Mouse (Mus musculus) forebrain, embryonic 10.5 days (tissue): ENCODE results near the gene Fezf1. TPM values are rescaled to one million over a fixed set of nuclear protein-coding genes. Genes with fewer than 3 reads are reported as not detected.

Experiments used
- DNase-seq: peaks from one replicate; pipeline ENCODE4 v3.0.0-alpha.2; 2017; ENCODE audit warnings: low spot score; ENCODE audit errors: extremely low spot score
- H3K27ac ChIP-seq: fragments of 300-500 bp; sonication (generic); 2 replicates; pipeline ENCODE4 v1.5.1; 2016; ENCODE audit warnings: mild to moderate bottlenecking
- H3K27me3 ChIP-seq: fragments of 300-500 bp; sonication (generic); 2 replicates; pipeline ENCODE4 v1.6.1; 2016; ENCODE audit warnings: mild to moderate bottlenecking; ENCODE audit not compliant: poor library complexity, severe bottlenecking
- H3K36me3 ChIP-seq: fragments of 300-500 bp; sonication (generic); replicated peaks from 2 replicates; pipeline ENCODE4 v1.6.1; 2016; ENCODE audit warnings: mild to moderate bottlenecking, moderate library complexity
- H3K4me1 ChIP-seq: fragments of 300-500 bp; sonication (generic); 2 replicates; pipeline ENCODE4 v1.6.1; 2016
- H3K4me3 ChIP-seq: fragments of 300-500 bp; sonication (generic); 2 replicates; pipeline ENCODE4 v1.5.1; 2016; ENCODE audit warnings: mild to moderate bottlenecking, moderate library complexity
- H3K9me3 ChIP-seq: fragments of 300-500 bp; sonication (generic); 2 replicates; pipeline ENCODE4 v1.6.1; 2016; ENCODE audit warnings: mild to moderate bottlenecking, moderate library complexity
- WGBS: fragments of 180-500 bp; shearing (Covaris S2); methylation state at CpG from one replicate; pipeline ENCODE4 v1.1.7; 2016; 5-methylcytosine and 5-hydroxymethylcytosine counted together
- polyA plus RNA-seq: library from polyadenylated mRNA; unstranded; fragments of >200 nt; fragmentation: Nextera tagmentation; extraction: Ambion mirVana; gene quantifications from 2 replicates; pipeline ENCODE4 v1.2.1, GENCODE M21; 2016

The Fezf1 gene
- polyA plus RNA-seq, 1 experiment from 2014 or later = 35.1 TPM

DNA sequence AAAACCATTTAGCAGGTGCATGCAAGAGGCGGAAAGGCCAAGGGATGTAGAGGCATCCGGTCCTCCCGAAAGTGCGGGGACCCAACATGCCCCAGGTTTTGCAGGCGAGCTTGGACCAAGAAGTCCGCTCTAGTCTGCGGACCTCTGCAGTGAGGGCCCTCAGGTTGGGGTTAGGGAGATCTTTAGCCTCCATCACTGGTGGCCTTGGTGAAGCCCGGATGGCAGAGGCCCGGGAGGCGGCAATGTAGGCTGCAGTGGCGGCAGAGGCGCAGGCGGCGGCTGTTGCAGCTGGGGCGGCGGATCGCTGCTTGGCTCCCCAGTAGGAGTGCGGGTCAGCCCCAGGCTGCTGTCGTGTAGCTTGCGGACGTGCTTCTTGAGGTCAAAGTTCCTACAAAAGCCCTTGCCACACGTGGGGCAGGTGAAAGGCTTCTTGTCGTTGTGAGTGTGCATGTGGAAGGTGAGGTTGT is 2.6 kb downstream of the Fezf1 start:
- DNase-seq = peak; percentile 62
- peaks cover 100% of the 10 kb centered on the region for H3K27me3 ChIP-seq
- peak overlapping the region; percentile 99 for H3K27ac ChIP-seq
- no peaks in the 10 kb centered on the region for H3K9me3 ChIP-seq
- peaks cover 8% of the 10 kb centered on the region for H3K36me3 ChIP-seq
- peak overlapping the region; percentile 81 for H3K4me3 ChIP-seq
- 2% methylated on average over 23 of the region's 23 CpGs for WGBS
- H3K4me1 ChIP-seq = peaks cover 72% of the 10 kb centered on the region

DNA sequence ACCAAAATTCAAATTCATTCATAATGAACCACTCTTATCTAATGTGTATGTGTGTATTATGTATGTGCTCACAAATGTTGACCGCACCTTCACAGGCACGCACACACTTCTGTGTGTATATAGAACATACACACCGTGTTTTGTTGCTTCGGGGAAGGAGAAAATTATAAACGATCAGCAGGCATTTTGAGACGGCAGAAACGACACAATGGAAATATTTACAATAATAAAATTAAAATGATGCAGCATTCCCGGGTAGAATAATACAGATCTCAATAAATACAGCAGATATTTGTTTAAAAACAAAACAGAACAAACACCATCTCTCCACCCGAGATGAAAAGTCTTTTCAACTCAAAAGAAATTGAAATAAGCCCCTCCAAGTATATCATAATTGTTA is 3.0 kb downstream of the Fezf1 start:
- H3K36me3 ChIP-seq = peaks cover 8% of the 10 kb centered on the region
- H3K27ac ChIP-seq = peak overlapping the region; percentile 99

DNA sequence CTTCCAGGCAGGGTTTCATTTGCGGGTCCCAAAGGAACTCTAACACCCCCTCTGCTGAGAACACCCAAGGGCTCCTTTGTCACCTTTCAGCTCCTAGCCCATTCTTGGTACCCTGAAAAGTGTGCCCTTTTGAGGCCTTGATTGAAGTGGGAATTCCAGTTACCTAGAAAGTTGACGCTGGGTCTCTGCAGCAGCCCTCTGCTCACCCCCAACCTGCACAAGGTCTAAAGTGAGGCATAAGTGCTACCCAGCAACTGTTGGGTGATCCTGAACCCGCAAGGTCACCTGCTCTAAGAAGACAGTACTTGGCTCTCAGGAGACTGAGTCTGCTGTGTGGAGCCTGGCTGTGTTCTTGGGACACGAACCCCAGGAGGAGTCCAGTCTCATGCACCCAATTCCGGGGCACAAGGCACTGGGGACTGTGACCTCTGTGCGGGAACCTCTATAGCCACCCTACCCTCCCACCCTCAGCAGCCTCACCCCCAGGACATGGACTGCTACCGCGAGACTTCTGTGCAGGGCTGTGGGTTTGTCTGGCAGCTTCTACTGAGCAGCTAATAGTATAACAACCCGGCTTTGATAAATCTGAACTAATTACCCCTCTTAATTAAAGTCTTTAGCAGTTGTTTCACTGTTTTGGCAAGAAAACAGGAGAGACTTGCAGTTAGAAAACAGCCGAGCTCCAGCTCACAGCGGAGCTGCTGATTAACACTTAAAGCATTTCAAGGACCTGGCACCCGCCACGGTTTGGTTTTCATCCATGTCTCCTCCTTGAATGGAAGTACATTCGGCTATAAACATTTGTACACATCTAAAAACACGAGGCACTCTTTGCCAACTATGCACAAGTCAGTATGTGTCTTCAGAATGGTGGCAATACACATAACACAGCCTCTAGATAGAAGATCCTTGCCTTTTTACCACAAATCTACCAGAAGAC is 4.1 kb downstream of the Fezf1 start:
- peak; percentile 47 for DNase-seq
- Histone ChIP-seq H3K36me3 (peaks cover 8% of the 10 kb centered on the region), H3K4me3 (peak overlapping the region; percentile 81), H3K9me3 (no peaks in the 10 kb centered on the region), H3K27me3 (peaks cover 85% of the 10 kb centered on the region), H3K4me1 (peaks cover 60% of the 10 kb centered on the region), H3K27ac (peak overlapping the region; percentile 99)
- 3% methylated on average over 15 of the region's 15 CpGs for WGBS

More for the DNA sequence above, 3.0 kb downstream of the Fezf1 start:
- DNase-seq = no peak
- Histone ChIP-seq H3K4me1 (peaks cover 69% of the 10 kb centered on the region), H3K4me3 (peak overlapping the region; percentile 81), H3K27me3 (peaks cover 95% of the 10 kb centered on the region), H3K9me3 (no peaks in the 10 kb centered on the region)
- WGBS = 12% methylated on average over 9 of the region's 9 CpGs

DNA sequence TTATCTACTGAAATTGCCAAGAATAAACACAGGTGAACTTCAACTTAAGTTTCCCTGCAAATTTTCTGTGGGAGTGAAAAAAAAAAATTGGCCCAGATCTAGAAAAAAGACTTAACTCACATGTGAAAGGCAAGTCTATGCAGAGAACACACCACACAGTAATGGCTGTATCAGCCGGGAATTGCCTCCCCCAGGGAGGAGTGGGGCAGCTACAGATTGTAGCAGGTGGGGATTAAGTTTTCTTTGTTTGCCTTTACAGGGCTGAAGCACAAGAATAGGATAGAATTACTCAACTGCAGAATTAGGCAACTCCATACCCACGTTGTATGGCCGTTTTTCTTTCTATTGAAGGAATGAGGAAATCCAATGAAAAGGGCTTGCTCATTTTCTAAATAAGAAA is 36.7 kb downstream of the Fezf1 start:
- peaks cover 17% of the 10 kb centered on the region for H3K4me1 ChIP-seq
- no peak overlapping the region for H3K27ac ChIP-seq
- peaks cover 5% of the 10 kb centered on the region; the same call in 1 of the 2 replicates for H3K27me3 ChIP-seq

DNA sequence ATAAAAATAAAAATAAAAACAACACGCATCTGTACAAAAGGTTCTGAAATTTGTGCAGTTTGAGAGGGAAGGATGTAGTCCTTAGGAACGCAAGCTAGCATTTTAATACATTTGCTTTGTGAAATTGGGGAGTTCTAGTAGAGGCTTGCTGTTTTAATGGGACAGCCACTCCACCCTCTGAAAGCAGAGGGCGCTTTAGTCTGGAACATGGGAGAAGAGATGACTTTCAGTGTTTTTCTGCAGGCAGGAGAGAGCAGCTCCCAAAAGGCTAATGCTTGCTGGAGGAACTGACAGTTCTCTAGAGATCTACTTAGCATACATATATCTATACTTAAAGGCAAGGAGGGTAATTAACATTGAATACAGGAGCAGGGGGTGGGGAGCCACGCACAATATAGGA is 40.4 kb downstream of the Fezf1 start:
- no peak for DNase-seq
- WGBS = 54% methylated on average over 4 of the region's 4 CpGs

More for the DNA sequence above, 36.7 kb downstream of the Fezf1 start:
- Histone ChIP-seq H3K4me3 (no peak overlapping the region), H3K9me3 (no peaks in the 10 kb centered on the region), H3K36me3 (no peaks in the 10 kb centered on the region)
- DNase-seq = no peak
- WGBS = 23% methylated on average over 3 of the region's 3 CpGs

DNA sequence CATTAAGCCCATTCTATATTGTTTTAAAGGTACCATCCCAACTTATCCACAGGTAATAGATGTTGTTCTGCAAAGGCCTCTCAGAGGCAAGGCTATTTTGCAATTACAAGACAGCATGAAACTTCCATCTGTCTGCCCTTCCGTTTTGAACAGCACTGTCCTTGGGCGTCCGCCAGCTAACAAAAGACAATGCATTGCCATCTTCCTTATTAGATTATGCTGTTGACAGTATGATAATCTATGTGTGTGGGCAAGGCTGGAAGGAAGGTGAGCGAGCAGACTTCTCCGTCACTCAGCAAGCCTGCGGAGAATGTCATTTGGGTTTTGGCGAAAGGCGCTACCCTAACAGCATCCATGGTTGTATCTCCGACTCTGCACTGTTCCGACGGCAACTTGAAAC is 45.5 kb downstream of the Fezf1 start:
- Histone ChIP-seq H3K4me1 (no peaks in the 10 kb centered on the region), H3K4me3 (no peak overlapping the region), H3K9me3 (peaks cover under 1% of the 10 kb centered on the region; the same call in 1 of the 2 replicates), H3K36me3 (no peaks in the 10 kb centered on the region), H3K27ac (no peak overlapping the region), H3K27me3 (peaks cover 5% of the 10 kb centered on the region; the same call in 1 of the 2 replicates)
- no peak for DNase-seq
- WGBS = 92% methylated on average over 11 of the region's 11 CpGs

More for the DNA sequence above, 40.4 kb downstream of the Fezf1 start:
- no peak overlapping the region for H3K4me3 ChIP-seq
- H3K4me1 ChIP-seq = peaks cover 17% of the 10 kb centered on the region
- H3K27me3 ChIP-seq = peaks cover 5% of the 10 kb centered on the region; the same call in 1 of the 2 replicates
- no peaks in the 10 kb centered on the region for H3K9me3 ChIP-seq
- H3K36me3 ChIP-seq = no peaks in the 10 kb centered on the region
- no peak overlapping the region for H3K27ac ChIP-seq

Other genes with a start within 250 kb of the Fezf1 start
- 2.9 and 3.4 TPM in 2 replicates for gene Aass, start 115.4 kb downstream of the Fezf1 start, polyA plus RNA-seq